Mouse (Mus musculus): ENCODE measurements at regions not wholly inside any gene's neighbourhood (a gene's known extent, or its start where the extent isn't known, plus 50 kb on each side); places are given as distances from the start of the nearest gene placed in this dataset.
A peak's percentile ranks its signal among the peaks of the same experiment; 100 is the strongest.

DNA sequence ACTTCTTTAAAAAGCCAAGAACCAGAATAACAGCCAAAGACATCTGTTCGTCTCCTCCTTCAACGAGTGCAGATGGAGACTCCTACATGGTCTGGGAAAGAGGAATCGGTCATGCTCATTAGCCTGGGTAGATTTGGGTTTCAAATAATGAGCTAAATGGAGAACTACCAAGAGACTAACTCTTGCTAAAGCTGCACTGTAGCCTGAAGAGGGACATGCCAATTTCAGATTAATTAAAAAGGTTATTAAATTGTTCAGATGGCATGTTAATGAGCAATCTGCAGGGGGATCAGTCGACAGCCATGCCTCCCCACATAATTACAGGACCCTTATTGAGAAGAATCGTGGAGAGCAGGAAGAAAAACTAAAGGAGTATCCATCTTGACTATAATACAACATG, 386.1 kb downstream of the Nedd1 start:
- DNase-seq (ENCODE audit: low read depth, low spot score), result no peak

DNA sequence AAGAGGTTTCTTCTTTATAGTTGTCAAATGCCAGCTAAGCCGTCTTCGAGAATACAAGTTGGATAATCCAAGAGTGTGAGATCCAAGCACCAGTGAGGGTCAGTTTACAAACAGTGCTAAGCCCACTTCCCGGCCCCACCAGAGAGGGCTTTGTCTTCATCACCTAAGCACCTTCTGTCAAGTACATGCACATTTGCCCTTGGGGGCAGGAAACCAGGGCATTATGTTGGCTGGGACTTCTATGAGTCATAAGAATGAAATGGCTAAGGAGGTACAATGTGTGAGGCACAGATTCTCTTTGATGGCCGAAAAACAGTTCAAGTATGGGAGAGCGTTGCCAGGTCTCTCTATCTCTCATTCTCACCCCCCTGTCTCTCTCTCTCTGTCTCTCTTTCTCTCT, 387.1 kb downstream of the Nedd1 start:
- no peak for DNase-seq (ENCODE audit: low read depth, low spot score)

DNA sequence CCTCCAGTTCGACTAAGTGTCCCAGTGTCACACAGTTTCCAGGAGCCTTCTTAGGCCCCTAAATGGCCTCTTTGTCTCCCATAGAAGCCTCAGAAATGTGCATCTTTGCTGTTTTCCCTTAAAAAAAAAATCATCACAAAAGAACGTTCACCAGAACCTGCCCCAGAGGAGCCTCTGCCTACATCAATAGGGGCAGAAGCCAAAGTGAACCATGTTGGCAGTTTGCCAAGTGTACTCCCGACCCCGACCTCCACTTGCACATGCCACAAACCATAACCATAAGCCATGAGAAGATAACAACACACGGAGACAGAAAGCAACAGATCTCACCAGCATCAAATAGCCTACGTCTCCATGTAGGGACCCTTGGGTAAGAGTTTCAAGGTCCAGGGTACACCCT, 388.4 kb downstream of the Nedd1 start:
- DNase-seq (ENCODE audit: low read depth, low spot score), result no peak

DNA sequence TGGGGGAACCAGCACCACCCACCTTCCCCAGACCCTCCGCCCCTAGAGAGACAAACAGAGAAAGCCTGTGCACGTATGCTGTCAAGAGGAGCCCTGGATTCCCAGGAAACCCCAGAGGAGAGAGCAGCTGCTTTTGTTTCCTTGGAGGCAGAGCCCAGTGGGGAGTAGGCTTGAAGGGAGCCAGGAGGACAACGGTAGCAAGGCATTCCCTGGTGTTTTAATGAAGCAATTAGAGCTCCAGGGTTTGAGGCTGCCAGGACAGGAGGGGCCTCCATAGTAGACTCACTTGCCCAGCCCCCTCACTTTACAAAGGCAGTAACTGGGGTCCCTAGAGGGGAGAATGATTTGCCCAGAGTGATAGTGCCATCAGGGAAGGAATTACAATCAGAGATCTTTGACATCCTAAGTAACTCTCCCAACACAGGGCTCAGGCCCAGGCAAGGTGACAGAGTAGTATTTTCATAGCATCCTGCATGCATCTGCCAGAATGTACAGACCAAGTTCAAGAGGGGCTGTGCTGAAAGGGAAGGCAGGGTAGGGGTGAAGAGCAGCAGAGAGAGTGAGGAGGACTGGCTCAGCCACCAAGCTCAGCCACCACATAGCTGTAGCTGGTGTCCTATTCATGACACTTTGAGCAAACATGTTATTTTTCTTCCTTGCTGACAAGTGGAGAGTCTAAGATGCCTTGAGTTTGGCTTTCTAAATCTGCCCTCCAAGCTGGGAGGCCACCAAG, 389.0 kb downstream of the Nedd1 start:
- no peak for DNase-seq (ENCODE audit: low read depth, low spot score)

DNA sequence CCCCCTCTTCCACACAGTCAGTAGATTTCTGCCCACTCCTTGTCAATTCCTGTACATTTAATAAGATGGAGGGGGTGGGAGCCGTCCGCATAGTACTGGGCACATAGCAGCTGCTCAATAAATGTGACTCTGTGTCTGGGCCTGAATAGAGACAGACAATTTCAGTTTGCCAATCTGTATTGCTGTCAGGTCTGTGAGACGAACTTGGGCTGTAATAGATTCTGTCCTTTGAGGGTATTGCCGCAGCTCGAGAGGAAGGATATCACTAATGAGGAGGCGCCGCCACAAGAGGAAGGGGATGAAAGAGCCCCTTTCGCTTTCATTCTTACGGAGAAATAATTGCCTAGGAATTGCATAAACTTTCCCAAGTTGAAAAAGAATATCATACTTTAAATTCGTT, 392.1 kb downstream of the Nedd1 start:
- DNase-seq (ENCODE audit: low read depth, low spot score), result no peak

DNA sequence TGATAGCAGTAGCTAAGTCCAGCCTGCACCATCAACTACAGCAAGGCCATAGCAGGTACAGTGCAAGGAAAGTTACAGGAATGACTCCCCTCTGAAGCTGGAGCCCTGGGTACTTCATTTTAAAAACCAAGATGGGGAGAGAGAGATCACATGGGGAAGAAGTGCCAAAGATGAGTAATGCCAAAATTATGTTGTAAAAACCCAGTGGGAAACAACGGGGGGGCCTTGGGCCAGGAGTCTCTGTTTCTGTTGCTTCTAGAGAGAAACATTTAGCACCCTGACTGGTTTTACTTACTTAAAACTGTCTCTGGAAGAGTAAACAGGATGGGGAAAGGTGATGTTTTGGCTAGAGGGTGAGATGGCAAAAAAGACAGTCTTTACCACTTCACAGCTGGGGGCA, 392.6 kb downstream of the Nedd1 start:
- DNase-seq (ENCODE audit: low read depth, low spot score), result no peak

DNA sequence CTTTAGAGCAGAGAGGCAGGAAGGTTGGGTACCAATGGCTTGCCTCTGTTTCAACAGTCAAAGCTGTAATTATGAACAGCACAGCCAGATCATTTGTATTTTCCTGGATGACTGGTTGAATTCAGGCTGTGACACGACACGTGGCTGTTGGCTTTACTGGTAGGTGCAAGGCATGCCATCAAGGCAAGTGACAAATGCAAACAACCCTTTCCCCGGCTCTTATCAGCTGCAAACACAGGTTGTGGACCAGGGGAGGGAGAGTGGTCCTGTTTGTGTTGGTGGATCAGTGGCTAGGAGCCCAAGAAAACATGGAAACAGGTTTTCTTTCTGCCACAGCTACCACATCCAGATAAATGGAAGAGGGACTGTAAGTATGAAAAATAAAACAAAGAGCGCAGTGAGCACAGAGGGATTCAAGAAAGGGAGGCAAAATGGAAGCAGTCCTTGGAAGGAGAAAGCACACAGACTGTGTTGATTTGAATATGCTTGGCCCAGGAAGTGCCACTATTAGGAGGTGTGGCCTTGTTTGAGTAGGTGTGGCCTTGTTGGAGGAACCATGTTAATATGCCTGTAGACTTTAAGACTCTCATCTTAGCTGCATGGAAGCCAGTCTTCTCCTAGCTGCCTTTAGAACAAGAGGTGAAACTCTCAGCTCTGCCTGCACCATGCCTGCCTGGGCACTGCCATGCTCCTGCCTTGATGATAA, 396.8 kb downstream of the Nedd1 start:
- DNase-seq (ENCODE audit: low read depth, low spot score), result no peak

DNA sequence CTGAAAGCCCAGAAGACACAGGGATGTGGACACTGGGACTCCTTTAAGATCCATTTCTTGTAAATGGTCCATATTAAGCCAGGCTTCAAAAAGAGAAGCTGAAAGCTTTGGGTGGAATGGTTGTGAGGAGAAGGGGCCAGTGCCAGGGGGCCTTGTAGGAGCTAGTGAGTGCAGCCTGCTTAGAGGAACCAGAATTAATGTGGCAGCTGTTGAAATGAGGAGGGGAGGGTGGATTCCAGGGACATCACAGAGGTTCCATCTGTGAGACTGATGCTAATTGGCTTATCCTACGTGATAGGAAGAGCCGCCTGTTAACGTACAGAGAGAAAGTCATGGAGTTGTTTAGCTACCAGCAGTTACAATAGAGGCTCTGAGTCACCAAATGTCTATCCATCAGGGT, 407.6 kb downstream of the Nedd1 start:
- DNase-seq (ENCODE audit: low read depth, low spot score), result no peak

DNA sequence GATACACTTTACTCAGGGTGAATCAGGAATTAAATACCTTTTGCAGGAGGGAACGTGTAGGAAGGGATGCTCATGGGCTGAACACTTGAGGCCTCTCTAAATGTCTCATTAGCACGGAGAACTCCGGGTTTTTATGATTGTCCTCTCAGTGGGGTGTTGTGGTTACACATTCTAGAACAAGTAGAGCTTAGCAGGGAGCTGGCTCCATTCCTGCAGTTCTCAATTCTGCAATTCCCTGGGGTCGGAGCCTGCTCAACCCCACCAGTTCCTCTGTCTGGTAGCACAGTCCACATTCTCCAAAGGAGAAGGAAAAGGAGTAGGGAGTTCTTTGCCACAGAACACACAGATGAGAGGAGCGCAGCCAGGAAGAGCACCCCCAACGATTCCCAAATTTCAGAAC, 409.9 kb downstream of the Nedd1 start:
- DNase-seq (ENCODE audit: low read depth, low spot score), result no peak

DNA sequence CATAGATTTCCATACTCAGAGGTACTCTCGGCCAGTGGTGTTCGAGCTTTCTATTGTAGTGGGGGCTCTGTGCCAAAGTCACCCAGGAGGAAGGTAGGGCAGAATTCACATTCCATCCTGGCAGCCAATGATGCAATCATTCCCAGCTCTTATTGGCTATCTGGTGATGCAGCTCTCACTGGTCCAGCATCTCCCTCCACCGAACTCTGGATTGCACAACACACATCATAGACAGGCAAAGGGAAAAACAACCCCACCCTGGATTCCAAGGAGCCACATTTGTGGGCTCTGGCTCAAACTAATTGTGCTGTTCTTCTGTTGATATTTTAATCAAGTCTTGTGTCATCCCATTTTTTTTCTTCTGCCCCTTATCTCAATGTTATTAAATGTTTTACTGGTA, 413.6 kb downstream of the Nedd1 start:
- no peak for DNase-seq (ENCODE audit: low read depth, low spot score)

DNA sequence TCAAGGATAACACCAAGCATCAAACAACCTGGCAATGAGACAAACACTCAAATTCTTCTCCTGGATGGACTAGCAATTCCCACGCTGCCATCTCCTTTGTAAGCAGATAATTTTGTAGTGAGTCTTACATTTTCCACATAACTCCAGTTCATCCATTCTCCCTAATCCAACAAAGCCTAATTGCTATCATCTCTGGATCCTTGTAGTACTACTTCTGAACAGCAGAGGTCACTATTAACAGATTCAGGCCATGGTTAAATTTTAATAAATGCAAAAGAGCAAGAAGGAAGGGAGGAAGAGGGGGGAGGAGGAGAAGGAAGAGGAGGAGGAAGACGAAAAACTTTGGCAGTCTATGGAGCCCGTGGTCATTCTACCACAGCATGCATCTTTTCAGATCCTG, 414.4 kb downstream of the Nedd1 start:
- DNase-seq (ENCODE audit: low read depth, low spot score), result peak; percentile 53

DNA sequence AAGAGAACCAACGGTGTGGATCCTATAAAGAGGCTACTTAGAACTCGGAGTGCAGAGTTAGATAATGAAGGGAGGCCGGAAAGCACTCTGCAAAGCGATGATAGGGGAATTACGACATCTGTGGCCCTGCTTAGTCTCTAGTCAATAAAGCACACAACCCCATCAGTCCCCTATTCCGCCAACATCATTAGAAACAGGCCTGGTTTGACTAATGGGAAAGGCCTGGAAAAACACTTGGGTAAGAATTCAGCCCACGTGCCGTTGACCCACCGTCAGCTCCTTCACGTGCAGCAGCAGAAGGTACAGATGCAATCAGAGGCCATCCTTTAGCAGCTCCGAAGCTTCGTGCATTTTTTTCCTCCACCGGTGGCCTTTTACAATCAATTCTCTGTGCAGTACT, 423.5 kb downstream of the Nedd1 start:
- no peak for DNase-seq (ENCODE audit: low read depth, low spot score)

DNA sequence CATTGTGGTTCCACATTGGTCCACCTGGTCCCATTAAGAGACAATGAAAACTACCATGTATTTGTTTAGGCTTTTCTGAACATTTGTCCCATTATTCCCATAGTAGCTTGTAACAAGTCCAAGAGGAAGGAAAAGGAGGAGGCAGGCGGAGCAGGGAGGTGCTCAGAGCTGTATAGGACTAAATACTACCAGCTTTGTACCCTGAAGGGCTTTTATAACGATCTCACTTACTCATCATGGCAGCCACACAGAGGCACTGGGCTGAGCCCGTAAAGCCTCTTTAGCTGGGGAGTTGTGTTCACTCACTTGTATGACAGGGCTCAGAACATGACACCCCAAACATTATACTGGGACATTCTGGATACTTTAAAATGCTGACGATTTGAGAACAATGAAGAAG, 425.4 kb downstream of the Nedd1 start:
- no peak for DNase-seq (ENCODE audit: low read depth, low spot score)

DNA sequence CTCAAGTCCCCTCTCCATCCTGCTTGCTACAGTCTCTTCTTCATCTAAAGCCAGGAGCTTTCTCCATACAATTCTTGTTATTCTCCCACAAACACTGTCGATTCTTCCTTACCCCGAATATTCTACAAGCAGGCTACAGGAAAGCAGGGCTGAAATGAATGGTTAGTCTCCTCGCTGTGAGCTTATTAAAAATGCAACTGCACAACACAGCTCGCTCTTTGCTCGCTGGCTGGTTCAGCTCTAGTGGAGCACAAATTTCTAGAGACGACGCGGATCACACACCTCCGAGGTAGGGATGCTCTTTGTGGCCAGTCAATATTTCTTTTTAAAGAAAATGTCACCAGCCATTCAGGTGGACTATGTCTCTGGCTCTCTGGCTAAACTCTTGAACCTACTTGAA, 425.9 kb downstream of the Nedd1 start:
- no peak for DNase-seq (ENCODE audit: low read depth, low spot score)

DNA sequence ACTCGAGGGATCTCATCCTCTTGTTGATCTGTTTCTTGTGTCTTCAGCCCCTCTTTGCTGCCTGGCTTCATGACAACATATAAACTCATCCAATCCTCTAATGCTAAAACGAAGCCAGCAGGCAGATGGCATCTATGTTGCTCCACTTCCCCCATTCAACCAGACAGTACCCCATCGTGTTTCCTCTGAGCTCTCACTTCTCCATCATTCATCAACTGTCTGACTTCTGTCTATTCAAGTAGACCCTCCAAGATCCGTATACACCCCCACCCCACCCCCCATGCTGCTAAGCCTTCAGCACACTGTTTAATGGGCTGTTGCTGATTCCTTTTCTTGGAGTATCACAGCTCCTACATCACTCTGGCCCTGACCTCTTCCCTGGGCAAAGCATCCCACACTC, 429.0 kb downstream of the Nedd1 start:
- no peak for DNase-seq (ENCODE audit: low read depth, low spot score)

DNA sequence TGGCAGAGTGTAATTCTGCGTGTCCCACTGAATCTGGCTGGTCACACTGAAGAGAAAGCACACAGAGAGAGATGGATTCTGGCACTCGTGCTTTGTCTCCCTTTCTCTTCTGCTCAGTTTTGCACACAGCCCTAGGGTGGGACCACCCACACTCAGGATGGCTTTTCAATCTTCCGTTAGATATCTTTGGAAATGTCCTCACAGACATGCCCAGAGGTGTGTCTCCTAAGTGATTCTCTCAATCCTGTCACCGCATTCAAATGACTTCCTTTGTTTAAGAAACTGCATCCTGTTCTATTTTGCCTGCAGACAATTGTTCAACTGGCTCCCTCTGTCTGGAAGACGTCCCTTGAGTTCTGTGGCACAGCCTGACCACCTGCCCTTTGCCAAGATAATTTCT, 433.0 kb downstream of the Nedd1 start:
- no peak for DNase-seq (ENCODE audit: low read depth, low spot score)

DNA sequence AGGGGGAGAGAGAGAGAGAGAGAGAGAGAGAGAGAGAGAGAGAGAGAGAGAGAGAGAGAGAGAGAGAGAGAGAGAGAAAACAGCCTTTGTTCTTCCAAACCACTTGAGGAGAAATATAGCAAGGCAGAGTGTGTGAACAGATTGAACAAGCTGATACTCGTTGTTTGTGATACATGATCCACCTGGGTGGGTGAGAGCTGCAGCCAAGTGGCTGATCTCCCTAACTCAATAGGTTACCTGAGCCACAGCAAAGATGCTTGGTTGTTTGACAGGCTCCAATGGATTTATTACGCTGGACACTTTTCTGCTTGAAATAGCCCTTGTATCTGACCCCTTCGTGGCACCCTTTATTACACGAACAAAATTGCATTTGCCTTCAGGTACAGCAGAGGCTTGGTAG, 438.0 kb downstream of the Nedd1 start:
- no peak for DNase-seq (ENCODE audit: low read depth, low spot score)

DNA sequence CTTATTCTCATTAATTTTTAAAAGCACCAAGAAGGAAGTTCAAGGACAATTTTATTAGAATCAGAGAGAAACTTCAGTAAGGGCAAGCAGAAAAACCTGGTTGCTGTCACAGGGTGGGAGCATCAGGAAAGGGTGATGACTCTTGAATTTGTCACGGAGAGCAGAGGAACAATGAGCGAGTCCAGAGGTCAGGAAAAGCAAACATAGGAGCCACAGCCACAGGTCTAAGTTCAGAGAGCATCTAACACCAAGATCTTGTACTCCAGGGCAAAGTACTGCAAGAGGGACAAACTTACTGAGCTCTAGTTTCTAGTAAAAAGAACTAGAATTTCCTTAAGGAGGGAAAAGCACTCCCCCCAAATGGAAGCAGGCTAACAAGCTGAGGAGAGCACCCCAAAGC, 444.2 kb downstream of the Nedd1 start:
- DNase-seq (ENCODE audit: low read depth, low spot score), result no peak

DNA sequence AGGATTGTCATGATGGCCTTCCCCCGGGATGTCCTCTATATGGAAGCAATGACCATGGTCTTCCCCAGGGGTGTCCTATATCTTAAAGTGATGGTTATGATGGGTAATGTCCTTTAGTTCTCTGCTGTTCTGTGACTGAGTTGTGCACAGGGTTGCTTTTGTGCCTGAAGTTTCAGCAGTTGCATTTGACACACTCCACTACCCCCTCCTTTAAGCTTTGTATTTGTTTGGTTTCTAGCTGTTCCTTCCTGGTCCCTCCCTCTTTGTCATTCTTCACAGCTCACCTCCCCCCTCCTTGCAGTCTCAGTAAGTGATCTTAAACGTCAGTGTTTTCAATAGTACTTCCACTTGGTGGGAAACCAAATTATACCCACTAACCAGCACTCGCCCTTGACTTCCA, 464.4 kb downstream of the Nedd1 start:
- no peak for DNase-seq (ENCODE audit: low read depth, low spot score)

DNA sequence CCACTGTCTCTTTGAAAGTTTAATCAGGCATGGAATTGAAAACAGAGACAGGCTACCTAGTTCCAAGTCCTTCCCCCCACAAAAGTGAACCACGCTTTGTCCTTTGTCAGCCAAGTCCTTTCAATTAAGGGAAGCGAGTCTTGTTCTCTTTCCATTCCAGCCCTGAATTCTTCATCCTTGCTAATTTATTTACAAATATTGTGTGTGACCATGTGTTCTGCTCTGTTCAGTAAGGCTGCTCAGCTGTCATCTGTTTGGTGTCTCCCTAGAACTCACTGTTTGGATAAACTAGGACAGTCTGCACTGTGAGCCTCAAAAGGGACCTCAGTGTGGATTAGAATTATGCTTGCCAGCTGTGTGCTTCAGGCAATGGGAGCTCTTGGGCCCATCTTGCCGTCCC, 473.6 kb downstream of the Nedd1 start:
- peak; percentile 18 for DNase-seq (ENCODE audit: low read depth, low spot score)

DNA sequence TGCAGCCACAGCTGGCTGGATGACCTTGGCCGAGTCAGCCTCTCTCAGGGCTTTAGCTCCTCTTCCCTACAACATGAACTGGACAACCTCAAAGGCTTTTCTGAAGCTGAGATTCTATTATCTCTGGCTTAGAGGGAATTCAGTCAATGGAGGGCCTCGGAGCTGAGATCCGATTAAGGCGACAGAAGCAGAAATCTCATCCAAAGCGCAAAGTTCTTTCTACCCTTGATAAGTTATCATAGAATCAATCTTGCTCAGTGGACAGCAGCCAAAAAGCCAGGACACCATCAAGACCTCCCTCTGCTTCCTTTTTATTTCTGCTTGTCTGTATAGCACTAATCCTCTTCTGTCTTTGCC, 474.8 kb downstream of the Nedd1 start:
- no peak for DNase-seq (ENCODE audit: low read depth, low spot score)

DNA sequence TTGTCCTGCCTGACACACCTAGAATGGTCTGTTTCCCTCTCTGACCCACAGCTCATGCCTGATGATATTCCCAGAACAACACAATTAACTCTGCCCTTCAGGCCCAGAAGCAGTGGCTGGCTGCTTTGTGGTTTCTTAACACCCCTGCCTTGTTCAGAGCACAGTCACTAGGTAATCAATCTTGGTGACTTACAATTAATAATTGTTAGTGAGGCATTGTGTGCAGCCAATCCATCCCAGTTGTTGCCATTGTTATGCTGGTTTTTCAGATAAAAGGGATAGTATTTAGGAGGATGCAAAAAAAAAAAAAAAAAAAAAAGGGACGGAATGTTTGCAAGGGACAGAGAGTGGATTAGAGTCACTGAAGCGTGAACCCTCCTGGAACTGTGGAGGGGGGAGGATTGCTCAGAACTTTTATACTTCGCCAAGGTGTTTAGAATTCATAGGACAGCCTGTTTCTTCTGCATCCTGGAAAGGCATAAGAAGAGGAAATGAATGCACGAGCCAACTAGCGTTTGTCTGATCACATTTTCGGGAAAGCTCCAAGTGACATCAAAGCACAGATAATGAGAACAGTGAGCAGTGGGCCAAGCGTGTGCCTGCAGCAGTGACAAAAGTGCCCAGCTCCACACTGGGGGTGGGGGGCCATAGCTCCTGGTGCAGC, 475.3 kb downstream of the Nedd1 start:
- peak; percentile 17 for DNase-seq (ENCODE audit: low read depth, low spot score)
